Mouse (Mus musculus): ENCODE results near the gene Cxcr2. TPM values are rescaled to one million over a fixed set of nuclear protein-coding genes. Genes with fewer than 3 reads are reported as not detected.

The Cxcr2 gene
- polyA plus RNA-seq, 1 experiment from 2014 or later: 0.47 TPM

DNA sequence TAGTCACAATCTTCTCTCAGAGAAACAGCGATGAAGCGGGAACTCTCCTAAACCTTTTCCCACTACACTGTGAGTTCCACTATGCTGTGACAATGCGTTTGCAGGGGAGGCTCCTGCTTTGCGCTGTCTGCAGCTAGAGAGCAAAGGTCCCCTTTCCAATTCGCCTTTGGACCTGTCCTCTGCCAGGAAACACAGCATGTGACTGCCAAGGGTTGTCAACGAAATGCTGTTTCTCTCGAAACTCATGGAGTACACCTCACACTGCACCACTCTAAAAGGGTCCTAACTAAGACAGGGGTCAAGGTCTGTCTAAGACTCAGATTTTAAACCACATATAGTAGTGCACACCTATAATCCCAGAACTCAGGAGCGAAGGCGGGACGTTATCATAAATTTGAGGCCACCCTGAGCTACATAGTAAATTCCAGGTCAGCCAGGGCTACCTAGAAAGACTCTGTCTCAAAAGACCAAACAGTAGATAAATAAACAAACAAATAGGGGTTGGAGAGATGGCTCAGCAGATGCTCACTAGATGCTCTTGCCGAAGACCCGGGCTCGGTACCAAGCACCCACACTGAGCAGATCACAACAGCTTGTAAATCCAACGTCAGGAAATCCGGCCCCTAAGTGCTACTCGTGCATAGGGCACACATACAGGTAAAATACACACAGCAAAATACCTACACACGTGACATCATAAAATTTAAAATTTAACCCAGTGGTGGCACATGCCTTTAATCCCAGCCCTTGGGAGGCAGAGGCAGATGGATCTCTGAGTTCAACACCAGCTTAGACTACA is 43.0 kb downstream of the Cxcr2 start:
- WGBS: 67% methylated on average over 17 of the region's 17 CpGs
- no peak overlapping the region for H3K4me3 ChIP-seq (ENCODE audit: low read depth, low read length)
- ATAC-seq (replicated peaks; ENCODE audit: low FRiP score) (peak; percentile 56; the same call in 1 of the 2 replicates), DNase-seq (ENCODE audit: low spot score) (no peak)
- no peaks in the 10 kb centered on the region for H3K36me3 ChIP-seq (ENCODE audit: control insufficient read depth, insufficient read depth, low read length)
- no peaks in the 10 kb centered on the region for H3K27me3 ChIP-seq (replicated peaks; ENCODE audit: control insufficient read depth, insufficient read depth, low read length)
- peaks cover 7% of the 10 kb centered on the region; the same call in 1 of the 2 replicates for H3K4me1 ChIP-seq (replicated peaks; ENCODE audit: control insufficient read depth, insufficient read depth, low read length)
- no peak overlapping the region for H3K4me2 ChIP-seq
- H3K9me3 ChIP-seq (ENCODE audit: control insufficient read depth, low read length): no peaks in the 10 kb centered on the region
- H3K27ac ChIP-seq (ENCODE audit: low read depth, low read length): no peak overlapping the region
- no peak overlapping the region for H3K9ac ChIP-seq (ENCODE audit: low read depth, low read length)

DNA sequence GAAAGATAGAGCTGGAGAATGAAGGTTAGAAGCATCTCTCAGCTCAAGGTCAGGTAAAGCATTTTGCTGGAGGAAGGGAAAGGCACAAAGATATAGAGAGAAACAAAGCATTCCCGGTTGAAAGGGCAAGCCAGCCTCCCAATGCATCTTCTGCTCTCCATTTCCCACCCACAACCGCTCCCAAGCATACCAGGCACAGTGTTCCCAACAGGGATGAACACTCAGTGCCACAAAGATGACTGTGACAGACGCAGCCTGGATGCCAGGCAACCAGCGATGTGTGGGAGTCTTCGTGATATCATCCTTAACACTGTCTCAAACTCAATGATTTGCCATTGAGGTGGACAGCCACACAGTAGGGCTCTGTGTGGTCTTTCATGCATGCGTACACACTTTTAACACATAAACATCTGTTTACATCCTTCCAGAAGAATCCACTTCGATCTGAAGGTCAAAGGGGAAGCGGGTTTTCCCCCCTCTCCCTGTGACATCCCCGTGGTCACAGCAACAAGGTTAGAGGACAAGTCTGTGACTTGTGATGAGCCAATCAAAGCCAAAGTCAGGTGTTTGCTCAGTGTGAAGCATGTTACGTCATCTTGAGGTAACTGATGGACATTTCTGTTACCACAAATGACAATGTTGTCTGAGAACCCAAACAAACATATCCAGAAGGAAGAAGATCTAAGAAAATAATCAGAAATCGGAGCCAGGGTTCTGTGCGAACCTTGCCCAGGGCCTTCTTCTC is 44.1 kb downstream of the Cxcr2 start:
- H3K27me3 ChIP-seq (replicated peaks; ENCODE audit: control insufficient read depth, insufficient read depth, low read length): no peaks in the 10 kb centered on the region

DNA sequence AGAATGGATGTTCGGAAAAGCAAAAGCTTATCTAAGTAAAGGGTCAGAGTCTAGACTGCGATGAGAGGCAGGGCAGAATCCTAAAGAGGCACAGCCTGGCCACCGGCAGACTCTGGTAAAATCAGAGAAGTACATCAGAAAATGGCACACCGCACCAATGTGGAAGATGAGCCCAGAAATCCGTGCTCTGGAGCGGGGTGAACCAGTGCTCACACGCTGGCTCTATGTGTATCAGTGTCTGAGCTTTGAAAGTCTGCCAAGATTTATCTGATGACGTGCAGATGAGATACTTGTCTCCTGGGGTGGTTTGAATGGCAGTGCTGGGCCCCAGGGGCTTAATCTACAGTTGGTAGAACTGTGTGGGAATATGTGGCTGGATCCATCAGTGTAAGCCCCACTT is 45.3 kb downstream of the Cxcr2 start:
- Histone ChIP-seq H3K4me1 (replicated peaks; ENCODE audit: control insufficient read depth, insufficient read depth, low read length) (peaks cover 7% of the 10 kb centered on the region; the same call in 1 of the 2 replicates), H3K4me3 (ENCODE audit: low read depth, low read length) (no peak overlapping the region), H3K27me3 (replicated peaks; ENCODE audit: control insufficient read depth, insufficient read depth, low read length) (no peaks in the 10 kb centered on the region), H3K27ac (ENCODE audit: low read depth, low read length) (no peak overlapping the region), H3K9ac (ENCODE audit: low read depth, low read length) (no peak overlapping the region), H3K4me2 (no peak overlapping the region), H3K9me3 (ENCODE audit: control insufficient read depth, low read length) (no peaks in the 10 kb centered on the region), H3K36me3 (ENCODE audit: control insufficient read depth, insufficient read depth, low read length) (no peaks in the 10 kb centered on the region)
- no peak for ATAC-seq (replicated peaks; ENCODE audit: low FRiP score)
- DNase-seq (ENCODE audit: low spot score): no peak
- 73% methylated on average over 8 of the region's 8 CpGs for WGBS

More for the DNA sequence above, 44.1 kb downstream of the Cxcr2 start:
- Histone ChIP-seq H3K4me2 (no peak overlapping the region), H3K36me3 (ENCODE audit: control insufficient read depth, insufficient read depth, low read length) (no peaks in the 10 kb centered on the region), H3K9me3 (ENCODE audit: control insufficient read depth, low read length) (no peaks in the 10 kb centered on the region), H3K9ac (ENCODE audit: low read depth, low read length) (no peak overlapping the region), H3K4me1 (replicated peaks; ENCODE audit: control insufficient read depth, insufficient read depth, low read length) (peaks cover 7% of the 10 kb centered on the region; the same call in 1 of the 2 replicates), H3K27ac (ENCODE audit: low read depth, low read length) (no peak overlapping the region; the same call in 1 of the 2 replicates), H3K4me3 (ENCODE audit: low read depth, low read length) (no peak overlapping the region)
- ATAC-seq (replicated peaks; ENCODE audit: low FRiP score): no peak
- 76% methylated on average over 12 of the region's 12 CpGs for WGBS
- no peak for DNase-seq (ENCODE audit: low spot score)

DNA sequence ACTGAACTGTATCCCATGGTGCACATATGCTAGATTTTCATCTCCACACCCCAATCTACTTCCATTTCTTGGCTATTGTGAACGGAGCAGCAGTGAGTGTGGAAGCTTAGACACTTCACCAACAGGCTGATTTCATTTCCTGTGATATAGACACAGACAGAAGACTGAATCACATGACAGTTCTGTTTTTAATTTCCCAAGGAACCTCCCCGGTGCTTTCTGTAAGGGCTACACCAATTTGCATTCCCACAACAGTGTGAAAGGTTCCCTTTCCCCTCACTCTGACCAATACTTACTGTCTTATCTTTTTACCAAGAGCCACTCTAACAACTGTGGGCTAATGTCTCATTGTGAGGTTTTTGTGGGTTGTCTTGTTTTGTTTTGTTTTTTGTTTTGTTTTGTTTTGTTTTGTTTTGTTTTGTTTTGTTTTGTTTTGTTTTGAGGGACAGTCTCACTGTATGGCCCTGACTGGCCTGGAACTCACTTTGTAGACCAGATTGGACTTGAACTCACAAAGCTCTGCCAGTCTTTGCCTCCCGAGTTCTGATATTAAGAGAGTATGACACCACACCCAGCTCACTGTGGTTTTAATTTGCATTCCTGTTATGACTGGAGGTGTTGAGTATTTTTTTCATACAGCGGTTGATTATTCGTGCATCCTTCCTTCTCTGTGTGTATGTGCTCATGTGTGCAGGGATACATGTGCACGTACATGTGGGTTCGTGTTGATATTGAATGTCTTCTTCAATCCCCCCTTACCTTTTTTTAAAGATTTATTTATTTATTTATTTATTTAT is 47.5 kb downstream of the Cxcr2 start:
- H3K9ac ChIP-seq (ENCODE audit: low read depth, low read length): no peak overlapping the region
- WGBS: 73% methylated on average over 7 of the region's 7 CpGs
- H3K27ac ChIP-seq (ENCODE audit: low read depth, low read length): no peak overlapping the region
- ATAC-seq (replicated peaks; ENCODE audit: low FRiP score) (no peak), DNase-seq (ENCODE audit: low spot score) (no peak)
- H3K9me3 ChIP-seq (ENCODE audit: control insufficient read depth, low read length): no peaks in the 10 kb centered on the region
- no peak overlapping the region for H3K4me2 ChIP-seq
- peaks cover 7% of the 10 kb centered on the region; the same call in 1 of the 2 replicates for H3K4me1 ChIP-seq (replicated peaks; ENCODE audit: control insufficient read depth, insufficient read depth, low read length)
- no peaks in the 10 kb centered on the region for H3K36me3 ChIP-seq (ENCODE audit: control insufficient read depth, insufficient read depth, low read length)
- H3K4me3 ChIP-seq (ENCODE audit: low read depth, low read length): no peak overlapping the region
- H3K27me3 ChIP-seq (replicated peaks; ENCODE audit: control insufficient read depth, insufficient read depth, low read length): no peaks in the 10 kb centered on the region

DNA sequence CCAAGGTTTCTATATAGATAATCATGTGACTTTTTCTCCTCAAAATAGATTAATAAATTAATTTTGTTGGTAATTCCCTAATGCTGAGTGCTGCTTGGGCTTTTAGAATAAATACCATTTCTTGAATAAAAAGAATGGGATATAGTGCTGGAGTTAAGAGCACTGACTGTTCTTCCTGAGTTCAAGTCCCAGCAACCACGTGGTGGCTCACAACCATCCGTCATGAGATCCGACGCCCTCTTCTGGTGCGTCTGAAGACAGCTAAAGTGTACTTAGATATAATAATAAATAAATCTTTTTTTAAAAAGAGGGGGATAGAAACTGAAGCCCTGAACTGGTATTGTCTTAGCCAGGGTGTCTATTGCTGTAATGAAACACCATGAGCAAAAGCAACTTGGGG is 49.7 kb downstream of the Cxcr2 start:
- no peak overlapping the region for H3K4me2 ChIP-seq
- no peak overlapping the region for H3K4me3 ChIP-seq (ENCODE audit: low read depth, low read length)
- H3K36me3 ChIP-seq (ENCODE audit: control insufficient read depth, insufficient read depth, low read length): no peaks in the 10 kb centered on the region
- no peaks in the 10 kb centered on the region for H3K9me3 ChIP-seq (ENCODE audit: control insufficient read depth, low read length)
- H3K27me3 ChIP-seq (replicated peaks; ENCODE audit: control insufficient read depth, insufficient read depth, low read length): no peaks in the 10 kb centered on the region
- DNase-seq (ENCODE audit: low spot score) (no peak), ATAC-seq (replicated peaks; ENCODE audit: low FRiP score) (no peak)
- no peak overlapping the region for H3K9ac ChIP-seq (ENCODE audit: low read depth, low read length)
- H3K27ac ChIP-seq (ENCODE audit: low read depth, low read length): no peak overlapping the region
- 58% methylated on average over 5 of the region's 5 CpGs for WGBS
- peaks cover 3% of the 10 kb centered on the region; the same call in 1 of the 2 replicates for H3K4me1 ChIP-seq (replicated peaks; ENCODE audit: control insufficient read depth, insufficient read depth, low read length)

DNA sequence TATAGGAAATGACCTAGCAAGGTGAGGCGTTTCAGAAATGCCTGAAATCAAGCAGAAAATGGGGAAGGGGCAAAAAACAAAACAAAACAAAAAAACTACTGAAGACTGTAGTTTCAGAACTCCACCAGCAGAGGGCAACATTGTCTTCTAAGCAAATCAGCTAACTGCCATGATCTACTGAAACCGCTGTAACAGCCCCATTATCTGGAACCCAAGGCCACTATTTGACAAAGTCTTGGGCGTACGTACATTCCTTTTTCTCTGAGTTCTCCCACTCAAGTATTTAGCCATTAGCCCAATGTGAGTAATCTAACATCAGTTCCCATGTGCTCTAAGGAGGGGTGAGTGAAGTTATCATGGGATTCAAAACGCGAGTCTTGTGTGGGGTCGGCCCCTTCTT is 52.1 kb downstream of the Cxcr2 start:
- 54% methylated on average over 7 of the region's 7 CpGs for WGBS

DNA sequence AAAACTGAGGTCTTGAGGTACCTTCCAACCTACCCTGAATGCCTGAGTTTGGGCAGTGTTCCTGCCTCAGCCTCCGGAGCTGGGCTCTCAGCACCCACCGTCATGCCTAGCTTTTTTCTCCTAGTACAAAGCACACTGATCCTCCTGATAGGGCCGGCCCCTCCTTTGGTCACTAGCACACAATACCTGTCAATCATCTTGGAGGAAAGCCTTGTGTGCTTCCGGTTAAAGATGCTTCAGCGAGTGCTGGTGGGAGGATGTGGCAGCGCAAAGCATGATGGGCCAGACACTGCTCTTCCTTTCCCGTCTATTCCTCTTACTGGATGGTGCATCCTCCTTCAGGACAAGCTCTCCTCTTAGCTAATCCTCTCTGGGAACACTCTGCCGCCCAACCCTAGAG is 52.9 kb downstream of the Cxcr2 start:
- Histone ChIP-seq H3K27ac (ENCODE audit: low read depth, low read length) (no peak overlapping the region), H3K9ac (ENCODE audit: low read depth, low read length) (no peak overlapping the region), H3K27me3 (replicated peaks; ENCODE audit: control insufficient read depth, insufficient read depth, low read length) (no peaks in the 10 kb centered on the region), H3K36me3 (ENCODE audit: control insufficient read depth, insufficient read depth, low read length) (no peaks in the 10 kb centered on the region), H3K4me3 (ENCODE audit: low read depth, low read length) (no peak overlapping the region), H3K4me1 (replicated peaks; ENCODE audit: control insufficient read depth, insufficient read depth, low read length) (no peaks in the 10 kb centered on the region), H3K9me3 (ENCODE audit: control insufficient read depth, low read length) (no peaks in the 10 kb centered on the region), H3K4me2 (no peak overlapping the region; the same call in 1 of the 2 replicates)
- ATAC-seq (replicated peaks; ENCODE audit: low FRiP score) (no peak), DNase-seq (ENCODE audit: low spot score) (no peak)
- 58% methylated on average over 8 of the region's 8 CpGs for WGBS

More for the DNA sequence above, 52.1 kb downstream of the Cxcr2 start:
- no peak overlapping the region for H3K4me3 ChIP-seq (ENCODE audit: low read depth, low read length)
- H3K36me3 ChIP-seq (ENCODE audit: control insufficient read depth, insufficient read depth, low read length): no peaks in the 10 kb centered on the region
- H3K27me3 ChIP-seq (replicated peaks; ENCODE audit: control insufficient read depth, insufficient read depth, low read length): no peaks in the 10 kb centered on the region
- DNase-seq (ENCODE audit: low spot score) (no peak), ATAC-seq (replicated peaks; ENCODE audit: low FRiP score) (no peak)
- H3K4me1 ChIP-seq (replicated peaks; ENCODE audit: control insufficient read depth, insufficient read depth, low read length): peaks cover 3% of the 10 kb centered on the region; the same call in 1 of the 2 replicates
- H3K27ac ChIP-seq (ENCODE audit: low read depth, low read length): no peak overlapping the region
- peak overlapping the region; percentile 26; the same call in 1 of the 2 replicates for H3K4me2 ChIP-seq
- H3K9me3 ChIP-seq (ENCODE audit: control insufficient read depth, low read length): no peaks in the 10 kb centered on the region
- H3K9ac ChIP-seq (ENCODE audit: low read depth, low read length): no peak overlapping the region

DNA sequence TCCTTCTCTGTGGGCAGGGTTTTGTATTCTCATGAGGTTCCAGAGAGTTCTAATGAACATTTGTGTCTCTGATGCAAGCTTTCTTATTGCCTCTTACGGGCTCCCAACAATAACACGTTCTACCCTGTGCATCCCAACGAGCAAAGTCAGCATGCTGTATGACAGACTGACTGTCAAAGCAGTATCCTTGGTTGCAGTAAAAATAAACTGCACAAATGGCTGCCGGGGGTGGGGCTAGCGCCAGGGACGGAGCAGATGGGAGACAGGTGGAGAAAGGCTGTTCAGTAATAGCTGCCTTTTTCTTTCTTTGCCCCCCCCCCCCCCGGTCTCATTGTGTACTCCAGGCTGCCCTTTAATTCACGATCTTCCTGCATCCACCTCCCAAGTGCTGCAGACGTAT is 54.1 kb downstream of the Cxcr2 start:
- H3K4me2 ChIP-seq: no peak overlapping the region
- no peaks in the 10 kb centered on the region for H3K36me3 ChIP-seq (ENCODE audit: control insufficient read depth, insufficient read depth, low read length)
- H3K9ac ChIP-seq (ENCODE audit: low read depth, low read length): no peak overlapping the region
- WGBS: 76% methylated on average over 9 of the region's 9 CpGs
- DNase-seq (ENCODE audit: low spot score) (no peak), ATAC-seq (replicated peaks; ENCODE audit: low FRiP score) (no peak)
- no peaks in the 10 kb centered on the region for H3K27me3 ChIP-seq (replicated peaks; ENCODE audit: control insufficient read depth, insufficient read depth, low read length)
- no peak overlapping the region for H3K27ac ChIP-seq (ENCODE audit: low read depth, low read length)
- no peaks in the 10 kb centered on the region for H3K4me1 ChIP-seq (replicated peaks; ENCODE audit: control insufficient read depth, insufficient read depth, low read length)
- H3K9me3 ChIP-seq (ENCODE audit: control insufficient read depth, low read length): no peaks in the 10 kb centered on the region
- no peak overlapping the region for H3K4me3 ChIP-seq (ENCODE audit: low read depth, low read length)

All from liver, embryonic 11.5 days (tissue).